ENCODE assay signal across 8 mouse cellular contexts in the genomic region with DNA sequence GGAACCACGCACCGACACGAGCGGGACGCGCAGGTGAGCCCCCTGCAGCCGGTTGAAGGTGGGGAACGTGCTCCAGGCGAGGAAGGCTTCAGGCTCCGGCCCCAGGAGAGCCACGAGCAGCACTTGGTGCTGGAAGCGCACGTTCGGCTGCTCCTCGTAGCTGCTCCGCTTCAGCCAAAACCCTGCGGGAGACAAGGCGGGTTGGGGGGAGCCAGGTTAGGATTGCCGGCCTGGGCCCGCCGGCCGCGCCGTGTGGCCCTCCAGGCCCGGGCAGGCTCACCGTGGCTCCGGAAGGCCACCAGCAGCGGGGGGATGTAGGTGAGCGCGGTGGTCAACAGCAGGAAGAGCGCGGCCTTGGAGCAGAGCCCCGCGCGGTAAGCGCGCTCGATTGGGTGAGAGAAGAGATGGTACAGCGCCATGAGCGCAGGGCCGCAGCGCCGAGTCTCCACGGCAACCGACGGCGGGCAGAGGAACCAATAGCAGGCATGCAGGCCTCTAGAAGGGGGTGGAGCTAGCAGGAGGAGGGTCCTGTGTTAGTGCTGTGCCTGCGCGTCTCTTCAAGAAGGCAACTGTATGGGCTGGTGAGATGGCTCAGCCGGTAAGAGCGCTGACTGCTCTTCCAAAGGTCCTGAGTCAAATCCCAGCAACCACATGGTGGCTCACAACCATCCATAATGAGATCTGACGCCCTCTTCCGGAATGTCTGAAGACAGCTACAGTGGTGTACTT. TPM values are rescaled to one million over a fixed set of nuclear protein-coding genes. Genes with fewer than 3 reads are reported as not detected.
DNase-seq lines count a peak whose midpoint lies in the region; ATAC-seq lines count a peak whose summit lies in the region.

Tmem231 (minus strand) TSS at position 534 of the 729 bp plus-strand sequence.

- DNase-seq in adrenal gland, adult 18-20 months (ENCODE audit: low spot score in 2 of 2): peak; percentile 76 to 77
- peak; percentile 97 for DNase-seq in embryo, embryonic 10 days (ENCODE audit: low spot score)
- DNase-seq in gastrocnemius, postnatal 10 days: peak; percentile 78
- DNase-seq in hindlimb bud, embryonic 11.5 days (ENCODE audit: extremely low spot score, low read depth, low spot score): peak; percentile 71
- peak; percentile 88 to 93 for DNase-seq in left cerebral cortex, postnatal 10 days (ENCODE audit: extremely low spot score in 1 of 2, low spot score in 2 of 2)
- DNase-seq in right cerebral cortex, postnatal 14 days: peak; percentile 90
- DNase-seq in urinary bladder, postnatal 25 days (ENCODE audit: low spot score): peak; percentile 81

- intact Hi-C loops in left cerebral cortex, postnatal 10 days (cut with DNase I): no loop called here

- peak; percentile 99 for ATAC-seq in megakaryocyte-erythroid progenitor cell, adult 5-6 weeks (replicated peaks; ENCODE audit: low FRiP score, low TSS enrichment, poor library complexity, severe bottlenecking)

RNA-seq across cellular contexts. Expression of gene Tmem231, which starts in this region (rescaled TPM):
- total RNA-seq in adrenal gland, adult 18-20 months (2021): 1 to 10 TPM; 5.3 to 5.7 TPM
- 1 to 10 TPM; 1.6 to 1.9 TPM for total RNA-seq in gastrocnemius, postnatal 10 days (2021)
- 10 to 100 TPM; 10.0 to 10.4 TPM for total RNA-seq in left cerebral cortex, postnatal 10 days (2021)
- total RNA-seq in megakaryocyte-erythroid progenitor cell, adult 5-6 weeks (2014; fragmentation: Nextera tagmentation): 2.5 and 3.9 TPM in 2 replicates
- 1.6 and 2.1 TPM in 2 replicates for total RNA-seq in megakaryocyte-erythroid progenitor cell, adult 5-6 weeks (2017)

Comparison
In these comparisons a context has a peak if more than half of its experiments do, and no peak if none do; other contexts are left out.
1. Peak in every context shown above with its lines: DNase-seq and ATAC-seq.